In genomic region chr6:13674600-13675305, GRCm38 (mm10) we compare ENCODE assay signal across 23 mouse cellular contexts. TPM values are rescaled to one million over a fixed set of nuclear protein-coding genes. Genes with fewer than 3 reads are reported as not detected.
A peak's percentile ranks its signal among the peaks of the same experiment; 100 is the strongest.
DNase-seq lines count a peak whose midpoint lies in the region; ATAC-seq and TF ChIP-seq lines count a peak whose summit lies in the region.
"Had no signal": no experiment of that assay in that cellular context is flagged by ENCODE, and none has a peak within 500 bp of the region (broad histone marks: within the 10 kb centered on the region; RNA-seq: fewer than 3 reads in every experiment).

No protein-coding gene starts in this region.

- H3K36me3 ChIP-seq in hindbrain, embryonic 13.5 days, result no peaks in the 10 kb centered on the region
- H3K36me3 ChIP-seq in hindbrain, embryonic 11.5 days (ENCODE audit: control insufficient read depth, insufficient read depth, low read length), result no peaks in the 10 kb centered on the region
- no peaks in the 10 kb centered on the region for H3K36me3 ChIP-seq in midbrain, embryonic 15.5 days (replicated peaks)
- H3K36me3 ChIP-seq in midbrain, embryonic 11.5 days (ENCODE audit: control insufficient read depth, insufficient read depth, low read length), result no peaks in the 10 kb centered on the region
- no peaks in the 10 kb centered on the region; the same call in 1 of the 2 replicates for H3K36me3 ChIP-seq in forebrain, postnatal 0 days (ENCODE audit: insufficient read depth)
- H3K36me3 ChIP-seq: limb, embryonic 15.5 days had no signal

- H3K4me3 ChIP-seq in hindbrain, embryonic 13.5 days, result no peak overlapping the region
- H3K4me3 ChIP-seq in hindbrain, embryonic 11.5 days (ENCODE audit: low read depth, low read length), result no peak overlapping the region
- H3K4me3 ChIP-seq in midbrain, embryonic 15.5 days, result no peak overlapping the region
- no peak overlapping the region for H3K4me3 ChIP-seq in midbrain, embryonic 11.5 days (ENCODE audit: low read depth, low read length)
- no peak overlapping the region for H3K4me3 ChIP-seq in forebrain, postnatal 0 days (ENCODE audit: low read depth, low read length)
- peak overlapping the region; percentile 10; the same call in 1 of the 2 replicates for H3K4me3 ChIP-seq in olfactory bulb, adult 2 months (ENCODE audit: insufficient read depth, low read depth, low read length)
- H3K4me3 ChIP-seq: limb, embryonic 15.5 days had no signal

- DNase-seq in hindbrain, embryonic 11.5 days (ENCODE audit: low spot score), result no peak
- DNase-seq in midbrain, embryonic 11.5 days (ENCODE audit: low spot score, missing footprints), result no peak
- no peak for DNase-seq in forebrain, postnatal 0 days
- DNase-seq in urinary bladder, adult 18-20 months (ENCODE audit: low spot score in 2 of 2), result no peak
- DNase-seq: adrenal gland, postnatal 25 days; cerebellum, adult 11 months; cerebellum, postnatal 25 days; embryo, embryonic 11 days; gastrocnemius, postnatal 25 days; kidney, adult 11 months; kidney, postnatal 14 days; layer of hippocampus, postnatal 36 days; liver, postnatal 0 days; lung, postnatal 10 days; right cerebral cortex, postnatal 14 days; spleen, adult 18-20 months; thymus, postnatal 25 days had no signal

- peaks cover 11% of the 10 kb centered on the region for H3K4me1 ChIP-seq in hindbrain, embryonic 13.5 days (replicated peaks)
- no peaks in the 10 kb centered on the region for H3K4me1 ChIP-seq in hindbrain, embryonic 11.5 days (replicated peaks; ENCODE audit: control insufficient read depth, insufficient read depth, low read length)
- peaks cover 20% of the 10 kb centered on the region for H3K4me1 ChIP-seq in midbrain, embryonic 15.5 days
- peaks cover 7% of the 10 kb centered on the region; the same call in 1 of the 2 replicates for H3K4me1 ChIP-seq in midbrain, embryonic 11.5 days (ENCODE audit: control insufficient read depth, insufficient read depth, low read length)
- H3K4me1 ChIP-seq in forebrain, postnatal 0 days (ENCODE audit: insufficient read depth), result peaks cover 14% of the 10 kb centered on the region; the same call in 1 of the 2 replicates
- H3K4me1 ChIP-seq in olfactory bulb, adult 2 months (ENCODE audit: control insufficient read depth, insufficient read depth, low read length), result peaks cover 4% of the 10 kb centered on the region
- H3K4me1 ChIP-seq: limb, embryonic 15.5 days had no signal

- no peak for TF ChIP-seq CTCF in forebrain, postnatal 0 days (IDR thresholded peaks at IDR 0.05; ENCODE audit: low read depth)
- TF ChIP-seq CTCF in olfactory bulb, adult 2 months (IDR thresholded peaks at IDR 0.05; ENCODE audit: insufficient read depth, low read depth, low read length), result no peak

- H3K9ac ChIP-seq in hindbrain, embryonic 13.5 days, result no peak overlapping the region
- no peak overlapping the region for H3K9ac ChIP-seq in hindbrain, embryonic 11.5 days (ENCODE audit: low read depth, low read length)
- no peak overlapping the region for H3K9ac ChIP-seq in midbrain, embryonic 15.5 days
- no peak overlapping the region for H3K9ac ChIP-seq in midbrain, embryonic 11.5 days (ENCODE audit: low read length)
- no peak overlapping the region for H3K9ac ChIP-seq in forebrain, postnatal 0 days
- H3K9ac ChIP-seq: limb, embryonic 15.5 days; liver, postnatal 0 days had no signal

- H3K4me2 ChIP-seq in hindbrain, embryonic 13.5 days, result peak overlapping the region; percentile 21
- no peak overlapping the region for H3K4me2 ChIP-seq in hindbrain, embryonic 11.5 days (replicated peaks; ENCODE audit: low read depth, low read length)
- peak overlapping the region; percentile 25 for H3K4me2 ChIP-seq in midbrain, embryonic 15.5 days
- H3K4me2 ChIP-seq in midbrain, embryonic 11.5 days, result no peak overlapping the region
- peak overlapping the region; percentile 36 for H3K4me2 ChIP-seq in forebrain, postnatal 0 days (ENCODE audit: low read depth)
- H3K4me2 ChIP-seq: limb, embryonic 15.5 days had no signal

- no peak overlapping the region for H3K27ac ChIP-seq in hindbrain, embryonic 13.5 days
- no peak overlapping the region for H3K27ac ChIP-seq in hindbrain, embryonic 11.5 days (ENCODE audit: low read depth, low read length)
- no peak overlapping the region for H3K27ac ChIP-seq in midbrain, embryonic 15.5 days
- no peak overlapping the region for H3K27ac ChIP-seq in midbrain, embryonic 11.5 days (ENCODE audit: low read depth, low read length)
- no peak overlapping the region for H3K27ac ChIP-seq in forebrain, postnatal 0 days (ENCODE audit: low read depth, low read length)
- no peak overlapping the region for H3K27ac ChIP-seq in olfactory bulb, adult 2 months (ENCODE audit: insufficient read depth, low read depth, low read length)
- H3K27ac ChIP-seq: layer of hippocampus, adult 2 months; limb, embryonic 15.5 days had no signal

- TF ChIP-seq POLR2A in olfactory bulb, adult 2 months (IDR thresholded peaks at IDR 0.05; ENCODE audit: insufficient read depth, low read depth, low read length), result no peak

- ATAC-seq in hindbrain, embryonic 13.5 days (ENCODE audit: low FRiP score), result no peak
- no peak for ATAC-seq in hindbrain, embryonic 11.5 days (ENCODE audit: low FRiP score)
- ATAC-seq in midbrain, embryonic 15.5 days (replicated peaks), result no peak
- ATAC-seq in midbrain, embryonic 11.5 days (ENCODE audit: low FRiP score), result no peak
- ATAC-seq in forebrain, postnatal 0 days, result no peak
- ATAC-seq: liver, postnatal 0 days had no signal

- WGBS in hindbrain, embryonic 13.5 days, result 76% methylated on average over 5 of the region's 5 CpGs
- 87% methylated on average over 5 of the region's 5 CpGs for WGBS in hindbrain, embryonic 11.5 days
- WGBS in midbrain, embryonic 15.5 days, result 83% methylated on average over 5 of the region's 5 CpGs
- 88% methylated on average over 5 of the region's 5 CpGs for WGBS in midbrain, embryonic 11.5 days
- WGBS in forebrain, postnatal 0 days, result 74% methylated on average over 5 of the region's 5 CpGs
- WGBS in olfactory bulb, adult 2 months, result 77% methylated on average over 5 of the region's 5 CpGs

- no peaks in the 10 kb centered on the region for H3K9me3 ChIP-seq in hindbrain, embryonic 13.5 days
- H3K9me3 ChIP-seq in hindbrain, embryonic 11.5 days (ENCODE audit: control insufficient read depth, low read length), result no peaks in the 10 kb centered on the region
- H3K9me3 ChIP-seq in midbrain, embryonic 15.5 days, result no peaks in the 10 kb centered on the region
- no peaks in the 10 kb centered on the region for H3K9me3 ChIP-seq in midbrain, embryonic 11.5 days (ENCODE audit: control insufficient read depth, low read length)
- H3K9me3 ChIP-seq in forebrain, postnatal 0 days (ENCODE audit: low read length), result no peaks in the 10 kb centered on the region
- H3K9me3 ChIP-seq: G1E; limb, embryonic 15.5 days had no signal

- H3K27me3 ChIP-seq in hindbrain, embryonic 13.5 days, result no peaks in the 10 kb centered on the region
- no peaks in the 10 kb centered on the region for H3K27me3 ChIP-seq in hindbrain, embryonic 11.5 days (ENCODE audit: control insufficient read depth, insufficient read depth, low read length)
- no peaks in the 10 kb centered on the region for H3K27me3 ChIP-seq in midbrain, embryonic 15.5 days (replicated peaks)
- H3K27me3 ChIP-seq in midbrain, embryonic 11.5 days (ENCODE audit: control insufficient read depth, insufficient read depth, low read length), result no peaks in the 10 kb centered on the region
- H3K27me3 ChIP-seq in forebrain, postnatal 0 days (ENCODE audit: insufficient read depth, low read length), result no peaks in the 10 kb centered on the region
- H3K27me3 ChIP-seq: limb, embryonic 15.5 days had no signal

RNA-seq across cellular contexts. Expression of gene Bmt2, which starts 3.0 kb away (rescaled TPM):
- 21.0 and 22.0 TPM in 2 replicates for polyA plus RNA-seq in hindbrain, embryonic 13.5 days (2015; fragmentation: Nextera tagmentation; extraction: Ambion mirVana)
- 23.7 and 25.4 TPM in 2 replicates for polyA plus RNA-seq in hindbrain, embryonic 11.5 days (2014; fragmentation: Nextera tagmentation; extraction: Ambion mirVana)
- 19.8 and 20.7 TPM in 2 replicates for polyA plus RNA-seq in midbrain, embryonic 15.5 days (2015; fragmentation: Nextera tagmentation; extraction: Ambion mirVana)
- polyA plus RNA-seq in midbrain, embryonic 11.5 days (2014; fragmentation: Nextera tagmentation; extraction: Ambion mirVana), result 26.5 and 29.1 TPM in 2 replicates
- 37.2 and 38.9 TPM in 2 replicates for total RNA-seq in forebrain, postnatal 0 days (2014; rRNA removed)
- polyA plus RNA-seq in forebrain, postnatal 0 days (2015; fragmentation: Nextera tagmentation; extraction: Ambion mirVana), result 7.0 and 11.8 TPM in 2 replicates
- not detected in 2 replicates for polyA plus RNA-seq in olfactory bulb, adult 2 months (2012; ENCODE audit: insufficient read depth, insufficient read length, low replicate concordance, missing spikeins)

Comparison
In these comparisons a context has a peak if more than half of its experiments do, and no peak if none do; other contexts are left out.
1. H3K4me2 ChIP-seq: peak in hindbrain, embryonic 13.5 days (single experiment), midbrain, embryonic 15.5 days (single experiment) and forebrain, postnatal 0 days (single experiment); none in hindbrain, embryonic 11.5 days (single experiment) and midbrain, embryonic 11.5 days (single experiment).